8 mouse cellular contexts compared by ENCODE assay signal in genomic region chr6:87731463-87732095, GRCm38 (mm10). TPM values are rescaled to one million over a fixed set of nuclear protein-coding genes. Genes with fewer than 3 reads are reported as not detected.
DNase-seq lines count a peak whose midpoint lies in the region; ATAC-seq and TF ChIP-seq lines count a peak whose summit lies in the region.

No protein-coding gene starts in this region.

- 11% methylated on average over 19 of the region's 19 CpGs for WGBS in heart, adult 2 months
- WGBS in heart, postnatal 0 days: 7% methylated on average over 19 of the region's 19 CpGs
- 2% methylated on average over 18 of the region's 19 CpGs for WGBS in midbrain, embryonic 10.5 days

- peaks cover 5% of the 10 kb centered on the region for H3K27me3 ChIP-seq in heart, adult 2 months (ENCODE audit: control insufficient read depth, insufficient read depth, low read length)
- H3K27me3 ChIP-seq in heart, postnatal 0 days (ENCODE audit: control insufficient read depth, insufficient read depth, low read length): peaks cover 47% of the 10 kb centered on the region
- peaks cover 92% of the 10 kb centered on the region for H3K27me3 ChIP-seq in midbrain, embryonic 10.5 days (ENCODE audit: low read depth, poor library complexity, severe bottlenecking)

- TF ChIP-seq CTCF in heart, adult 2 months (IDR thresholded peaks at IDR 0.05): no peak
- no peak for TF ChIP-seq CTCF in heart, postnatal 0 days (IDR thresholded peaks at IDR 0.05; ENCODE audit: low read depth)

- H3K27ac ChIP-seq in heart, adult 2 months: peak overlapping the region; percentile 45
- H3K27ac ChIP-seq in heart, postnatal 0 days (ENCODE audit: low read depth): no peak overlapping the region
- peak overlapping the region; percentile 89 for H3K27ac ChIP-seq in midbrain, embryonic 10.5 days (replicated peaks)

- no peaks in the 10 kb centered on the region for H3K9me3 ChIP-seq in heart, postnatal 0 days (replicated peaks; ENCODE audit: control insufficient read depth, low read length)
- peaks cover 6% of the 10 kb centered on the region; the same call in 1 of the 2 replicates for H3K9me3 ChIP-seq in midbrain, embryonic 10.5 days (replicated peaks)

- H3K36me3 ChIP-seq in heart, adult 2 months (ENCODE audit: control insufficient read depth, insufficient read depth, low read length): no peaks in the 10 kb centered on the region
- H3K36me3 ChIP-seq in heart, postnatal 0 days (replicated peaks; ENCODE audit: control insufficient read depth, insufficient read depth, low read length): no peaks in the 10 kb centered on the region
- H3K36me3 ChIP-seq in midbrain, embryonic 10.5 days: peaks cover 16% of the 10 kb centered on the region

- no peaks in the 10 kb centered on the region for H3K79me2 ChIP-seq in heart, adult 2 months (replicated peaks; ENCODE audit: control insufficient read depth, insufficient read depth, low read length)

- peak overlapping the region; percentile 57 for H3K9ac ChIP-seq in heart, adult 2 months (ENCODE audit: low read depth, low read length)
- H3K9ac ChIP-seq in heart, postnatal 0 days (replicated peaks; ENCODE audit: low read depth, low read length): no peak overlapping the region

- TF ChIP-seq POLR2A in heart, adult 2 months (IDR thresholded peaks at IDR 0.05; ENCODE audit: insufficient read depth, low read depth, low read length): no peak

- no peak for ATAC-seq in heart, postnatal 0 days (ENCODE audit: insufficient read depth, low read depth)

- H3K4me3 ChIP-seq in heart, adult 2 months: peak overlapping the region; percentile 56
- H3K4me3 ChIP-seq in heart, postnatal 0 days (ENCODE audit: low read depth, low read length): peak overlapping the region; percentile 59
- peak overlapping the region; percentile 78 for H3K4me3 ChIP-seq in midbrain, embryonic 10.5 days

- peak overlapping the region; percentile 86 for H3K4me2 ChIP-seq in heart, postnatal 0 days (ENCODE audit: low read depth, low read length)

- TF ChIP-seq EP300 in heart, adult 2 months (IDR thresholded peaks at IDR 0.05; ENCODE audit: insufficient read depth, low read depth, low read length): no peak
- no peak for TF ChIP-seq EP300 in heart, postnatal 0 days (IDR thresholded peaks at IDR 0.05; ENCODE audit: low read depth)

- no peak for DNase-seq in heart, adult 2 months
- DNase-seq in heart, postnatal 36 days: no peak
- DNase-seq in ES-CJ7 (ENCODE audit: low read depth, low spot score): peak; percentile 39
- DNase-seq in heart, postnatal 0 days (ENCODE audit: low spot score): no peak
- DNase-seq in midbrain, embryonic 10.5 days (ENCODE audit: low spot score): peak; percentile 32
- no peak for DNase-seq in layer of hippocampus, postnatal 25 days (ENCODE audit: extremely low spot score in 1 of 2, low spot score in 1 of 2)
- DNase-seq in layer of hippocampus, adult 18-20 months (ENCODE audit: low spot score in 2 of 2): no peak
- no peak for DNase-seq in thymus, adult 18-20 months

- intact Hi-C loops in heart, adult 2 months (cut with DNase I): no loop called here
- intact Hi-C loops in heart, postnatal 36 days (cut with DNase I): no loop called here

- H3K4me1 ChIP-seq in heart, adult 2 months (ENCODE audit: control insufficient read depth, insufficient read depth, low read length): peaks cover 4% of the 10 kb centered on the region
- H3K4me1 ChIP-seq in heart, postnatal 0 days (ENCODE audit: control insufficient read depth, insufficient read depth): peaks cover 19% of the 10 kb centered on the region; the same call in 1 of the 2 replicates
- peaks cover 50% of the 10 kb centered on the region for H3K4me1 ChIP-seq in midbrain, embryonic 10.5 days

RNA-seq across cellular contexts. Expression of gene Efcc1, which starts 0.9 kb away (rescaled TPM):
- 1 to 10 TPM in 1 of 2 experiments, under 1 TPM in 1; 0.86 to 1.2 TPM for total RNA-seq in heart, adult 2 months (2021)
- 1.3 and 2.5 TPM in 2 replicates for polyA plus RNA-seq in heart, adult 2 months (2012; rRNA removed)
- 1 to 10 TPM; 1.2 to 1.4 TPM for total RNA-seq in heart, postnatal 36 days (2021)
- total RNA-seq in heart, postnatal 0 days (2014; rRNA removed; ENCODE audit: low replicate concordance): 0.77 TPM in 1 of 2 replicates, not detected in the other
- polyA plus RNA-seq in heart, postnatal 0 days (2015; fragmentation: Nextera tagmentation; extraction: Ambion mirVana): 0.62 and 0.75 TPM in 2 replicates
- 5.4 and 7.2 TPM in 2 replicates for polyA plus RNA-seq in midbrain, embryonic 10.5 days (2016; fragmentation: Nextera tagmentation; extraction: Ambion mirVana)
- 1 to 10 TPM; 3.4 to 3.7 TPM for total RNA-seq in layer of hippocampus, postnatal 25 days (2021)
- total RNA-seq in layer of hippocampus, adult 18-20 months (2021): 1 to 10 TPM; 3.6 to 5.2 TPM

RNA-seq across cellular contexts. Expression of gene Gp9, which starts 46.3 kb away (rescaled TPM):
- total RNA-seq in heart, adult 2 months (2021): 1 to 10 TPM in 1 of 2 experiments, under 1 TPM in 1; 0.94 to 5.8 TPM
- 2.6 and 9.9 TPM in 2 replicates for polyA plus RNA-seq in heart, adult 2 months (2012; rRNA removed)
- 1 to 10 TPM in 1 of 2 experiments, under 1 TPM in 1; 0.94 to 1.1 TPM for total RNA-seq in heart, postnatal 36 days (2021)
- 0.19 and 0.23 TPM in 2 replicates for total RNA-seq in heart, postnatal 0 days (2014; rRNA removed; ENCODE audit: low replicate concordance)
- 0.89 and 1.0 TPM in 2 replicates for polyA plus RNA-seq in heart, postnatal 0 days (2015; fragmentation: Nextera tagmentation; extraction: Ambion mirVana)
- 2.8 and 3.4 TPM in 2 replicates for polyA plus RNA-seq in midbrain, embryonic 10.5 days (2016; fragmentation: Nextera tagmentation; extraction: Ambion mirVana)
- under 1 TPM; 0.42 to 0.74 TPM for total RNA-seq in layer of hippocampus, postnatal 25 days (2021)
- total RNA-seq in layer of hippocampus, adult 18-20 months (2021): 1 to 10 TPM; 1.3 to 1.7 TPM

RNA-seq across cellular contexts. Expression of gene Aplf, which starts 59.6 kb away (rescaled TPM):
- 1 to 10 TPM; 2.1 to 2.6 TPM for total RNA-seq in heart, adult 2 months (2021)
- polyA plus RNA-seq in heart, adult 2 months (2012; rRNA removed): 1.4 and 2.1 TPM in 2 replicates
- total RNA-seq in heart, postnatal 36 days (2021): 1 to 10 TPM; 2.3 to 3.4 TPM
- total RNA-seq in heart, postnatal 0 days (2014; rRNA removed; ENCODE audit: low replicate concordance): 1.6 and 2.0 TPM in 2 replicates
- 2.7 and 4.2 TPM in 2 replicates for polyA plus RNA-seq in heart, postnatal 0 days (2015; fragmentation: Nextera tagmentation; extraction: Ambion mirVana)
- polyA plus RNA-seq in midbrain, embryonic 10.5 days (2016; fragmentation: Nextera tagmentation; extraction: Ambion mirVana): 13.2 and 13.8 TPM in 2 replicates
- 1 to 10 TPM; 6.8 to 7.1 TPM for total RNA-seq in layer of hippocampus, postnatal 25 days (2021)
- 1 to 10 TPM; 7.5 to 7.9 TPM for total RNA-seq in layer of hippocampus, adult 18-20 months (2021)

Comparison
In these comparisons a context has a peak if more than half of its experiments do, and no peak if none do; other contexts are left out.
1. DNase-seq: peak in ES-CJ7 (single experiment) and midbrain, embryonic 10.5 days (single experiment); none in heart, adult 2 months (0 of 2), heart, postnatal 36 days (0 of 2), heart, postnatal 0 days (single experiment), layer of hippocampus, postnatal 25 days (0 of 2), layer of hippocampus, adult 18-20 months (0 of 2) and thymus, adult 18-20 months (0 of 2).
2. Peak in every context shown above with its lines, with median percentiles within 50 percentile points of each other: H3K4me3 ChIP-seq.